Mouse (Mus musculus) left cerebral cortex, postnatal 10 days (tissue): ENCODE measurements around the gene Clcnka. TPM values are rescaled to one million over a fixed set of nuclear protein-coding genes. Genes with fewer than 3 reads are reported as not detected.

Source experiments
- DNase-seq, 2 experiments: peaks; one replicate each; pipeline ENCODE4 v3.0.0; 2021 to 2022; ENCODE audit warnings: low spot score in 2 of 2, mixed read lengths in 1 of 2; ENCODE audit errors: extremely low spot score in 1 of 2
- intact Hi-C: fragments of 180-260 bp; cut with DNase I; formaldehyde crosslinking; loops from one replicate; pipeline ENCODE4 v1.15.1; 2025
- total RNA-seq, 2 experiments: library from RNA; stranded (reverse); gene quantifications; 2 replicates each; pipeline ENCODE4 v1.2.3; 2021

The Clcnka gene
- total RNA-seq, 2 experiments from 2014 or later, result not detected

- no peak for DNase-seq
- intact Hi-C loops, result loop anchor here (5.0 kb wide), 2 partner anchors 188 to 458 kb away; partner anchors contain the start of gene Ctrc
Measured at GRCm38 (mm10) chr4:141389366-141390150, 9.0 kb downstream of the Clcnka start.

GRCm38 (mm10) chr4:141387933-141388332 lies 10.6 kb downstream of the Clcnka start:
- DNase-seq, result no peak
- intact Hi-C loops, result loop anchor here (5.0 kb wide), 2 partner anchors 189 to 459 kb away; partner anchors contain the start of gene Ctrc

GRCm38 (mm10) chr4:141387093-141387784 lies 11.3 kb downstream of the Clcnka start:
- intact Hi-C loops, result loop anchor here (5.0 kb wide), 2 partner anchors 190 to 460 kb away; partner anchors contain the start of gene Ctrc
- peak in 1 of 2 experiments; percentile 57 for DNase-seq

- intact Hi-C loops, result loop anchor here (5.0 kb wide), 2 partner anchors 191 to 461 kb away; partner anchors contain the start of gene Ctrc
- DNase-seq, result no peak
Measured at GRCm38 (mm10) chr4:141386150-141386549, 12.4 kb downstream of the Clcnka start.

- DNase-seq, result no peak
- intact Hi-C loops, result loop anchor here (5.0 kb wide), 2 partner anchors 192 to 462 kb away; partner anchors contain the start of gene Ctrc
Measured at GRCm38 (mm10) chr4:141385275-141385674, 13.2 kb downstream of the Clcnka start.

- peak in 1 of 2 experiments; percentile 59 for DNase-seq
- intact Hi-C loops, result no loop called here
Measured at GRCm38 (mm10) chr4:141382406-141382805, 16.1 kb downstream of the Clcnka start.

- no peak for DNase-seq
- intact Hi-C loops, result no loop called here
Measured at GRCm38 (mm10) chr4:141379674-141380073, 18.9 kb downstream of the Clcnka start.

GRCm38 (mm10) chr4:141372426-141372825 lies 26.1 kb downstream of the Clcnka start:
- DNase-seq, result no peak
- intact Hi-C loops, result no loop called here

GRCm38 (mm10) chr4:141367997-141368791 lies 30.3 kb downstream of the Clcnka start, which contains the start of gene Fam131c:
Gene Fam131c, plus strand, starts transcription at chr4:141368220.
- intact Hi-C loops, result loop anchor here (10.0 kb wide), 1 partner anchor 153 kb away; the partner anchor contains the start of gene Rsg1

GRCm38 (mm10) chr4:141365876-141366275 lies 32.6 kb downstream of the Clcnka start:
- intact Hi-C loops, result loop anchor here (10.0 kb wide), 1 partner anchor 151 kb away; the partner anchor contains the start of gene Rsg1
- DNase-seq, result no peak

More at GRCm38 (mm10) chr4:141367997-141368791, 30.3 kb downstream of the Clcnka start, which contains the start of gene Fam131c:
- DNase-seq, result peak in 1 of 2 experiments; percentile 41

GRCm38 (mm10) chr4:141365126-141365525 lies 33.4 kb downstream of the Clcnka start:
- DNase-seq, result no peak
- intact Hi-C loops, result loop anchor here (10.0 kb wide), 1 partner anchor 150 kb away; the partner anchor contains the start of gene Rsg1

- intact Hi-C loops, result loop anchor here (1.0 to 10.0 kb wide), 3 partner anchors 90 to 221 kb away; partner anchors contain the start of gene Rsg1
- DNase-seq, result peak; percentile 63 to 75
Measured at GRCm38 (mm10) chr4:141362937-141363548, 35.5 kb downstream of the Clcnka start.

GRCm38 (mm10) chr4:141360846-141361245 lies 37.7 kb downstream of the Clcnka start:
- DNase-seq, result no peak
- intact Hi-C loops, result loop anchor here (5.0 to 10.0 kb wide), 2 partner anchors 146 to 219 kb away; partner anchors contain the start of gene Rsg1

GRCm38 (mm10) chr4:141359222-141359621 lies 39.3 kb downstream of the Clcnka start:
- intact Hi-C loops, result no loop called here
- no peak for DNase-seq

GRCm38 (mm10) chr4:141357811-141358210 lies 40.7 kb downstream of the Clcnka start:
- intact Hi-C loops, result no loop called here

GRCm38 (mm10) chr4:141353868-141354267 lies 44.7 kb downstream of the Clcnka start:
- intact Hi-C loops, result no loop called here
- DNase-seq, result no peak

More at GRCm38 (mm10) chr4:141357811-141358210, 40.7 kb downstream of the Clcnka start:
- no peak for DNase-seq

GRCm38 (mm10) chr4:141352986-141353385 lies 45.5 kb downstream of the Clcnka start:
- intact Hi-C loops, result no loop called here
- no peak for DNase-seq

GRCm38 (mm10) chr4:141351972-141352371 lies 46.6 kb downstream of the Clcnka start:
- DNase-seq, result no peak
- intact Hi-C loops, result no loop called here
